Comparison of ENCODE assay signal across 13 mouse cellular contexts in genomic region chr16:25010980-25011877, GRCm38 (mm10).
DNase-seq lines count a peak whose midpoint lies in the region; ATAC-seq and TF ChIP-seq lines count a peak whose summit lies in the region.
"Had no signal": no experiment of that assay in that cellular context is flagged by ENCODE, and none has a peak within 500 bp of the region (broad histone marks: within the 10 kb centered on the region; RNA-seq: fewer than 3 reads in every experiment).

No protein-coding gene starts in this region.

- H3K4me3 ChIP-seq in lung, embryonic 16.5 days (ENCODE audit: low read length), result no peak overlapping the region
- H3K4me3 ChIP-seq in heart, postnatal 0 days (ENCODE audit: low read depth, low read length), result no peak overlapping the region
- H3K4me3 ChIP-seq in hindbrain, embryonic 16.5 days (ENCODE audit: low read length), result no peak overlapping the region
- H3K4me3 ChIP-seq: liver, embryonic 13.5 days had no signal

- no peak; the same call in 1 of the 2 replicates for TF ChIP-seq EP300 in heart, postnatal 0 days (IDR thresholded peaks at IDR 0.05; ENCODE audit: low read depth)

- H3K27ac ChIP-seq in lung, embryonic 16.5 days (ENCODE audit: low read length), result peak overlapping the region; percentile 34
- H3K27ac ChIP-seq in heart, postnatal 0 days (ENCODE audit: low read depth), result peak overlapping the region; percentile 83
- H3K27ac ChIP-seq in hindbrain, embryonic 16.5 days (ENCODE audit: low read depth, low read length), result no peak overlapping the region
- H3K27ac ChIP-seq: liver, embryonic 13.5 days had no signal

- no peak for TF ChIP-seq CTCF in heart, postnatal 0 days (IDR thresholded peaks at IDR 0.05; ENCODE audit: low read depth)

- no peak for DNase-seq in frontal cortex, postnatal 25 days (ENCODE audit: low spot score in 2 of 2)
- no peak for DNase-seq in lung, postnatal 4 days
- peak; percentile 58 for DNase-seq in heart, postnatal 0 days (ENCODE audit: low spot score)
- no peak for DNase-seq in neural tube, embryonic 10.5 days (ENCODE audit: extremely low spot score, low spot score)
- no peak for DNase-seq in thymus, postnatal 25 days
- DNase-seq: B cell, adult 2 months; cerebellum, adult 9-11 months; liver, embryonic 13.5 days had no signal

- no peak overlapping the region for H3K4me2 ChIP-seq in lung, embryonic 16.5 days (ENCODE audit: low read depth, low read length)
- peak overlapping the region; percentile 10; the same call in 1 of the 2 replicates for H3K4me2 ChIP-seq in heart, postnatal 0 days (ENCODE audit: low read depth, low read length)
- no peak overlapping the region for H3K4me2 ChIP-seq in hindbrain, embryonic 16.5 days (ENCODE audit: low read length)
- H3K4me2 ChIP-seq: liver, embryonic 13.5 days had no signal

- ATAC-seq in frontal cortex, adult (ENCODE audit: low TSS enrichment), result peak; percentile 44; the same call in 1 of the 2 replicates
- peak; percentile 77 for ATAC-seq in lung, embryonic 16.5 days (ENCODE audit: low read depth)
- peak; percentile 75 for ATAC-seq in heart, postnatal 0 days (ENCODE audit: insufficient read depth, low read depth)
- ATAC-seq in hindbrain, embryonic 16.5 days, result no peak
- ATAC-seq: midbrain, embryonic 16.5 days; Patski had no signal

- peaks cover 9% of the 10 kb centered on the region; the same call in 1 of the 2 replicates for H3K4me1 ChIP-seq in lung, embryonic 16.5 days (replicated peaks; ENCODE audit: control insufficient read depth, insufficient read depth, low read length)
- peaks cover 14% of the 10 kb centered on the region for H3K4me1 ChIP-seq in heart, postnatal 0 days (ENCODE audit: control insufficient read depth, insufficient read depth)
- H3K4me1 ChIP-seq in hindbrain, embryonic 16.5 days (ENCODE audit: control insufficient read depth, insufficient read depth, low read depth, low read length), result no peaks in the 10 kb centered on the region; the same call in 1 of the 2 replicates
- H3K4me1 ChIP-seq: liver, embryonic 13.5 days had no signal

- H3K9me3 ChIP-seq in lung, embryonic 16.5 days (ENCODE audit: control insufficient read depth, low read length), result no peaks in the 10 kb centered on the region
- H3K9me3 ChIP-seq in heart, postnatal 0 days (replicated peaks; ENCODE audit: control insufficient read depth, low read length), result no peaks in the 10 kb centered on the region
- H3K9me3 ChIP-seq in hindbrain, embryonic 16.5 days (ENCODE audit: control insufficient read depth, low read length), result no peaks in the 10 kb centered on the region
- H3K9me3 ChIP-seq: liver, embryonic 13.5 days had no signal

- H3K27me3 ChIP-seq in lung, embryonic 16.5 days (ENCODE audit: control insufficient read depth, insufficient read depth, low read depth, low read length), result no peaks in the 10 kb centered on the region
- H3K27me3 ChIP-seq in heart, postnatal 0 days (ENCODE audit: control insufficient read depth, insufficient read depth, low read length), result 0 out of 2 replicates have a peak, but pooled peaks cover 7% of the 10 kb centered on the region
- H3K27me3 ChIP-seq in hindbrain, embryonic 16.5 days (replicated peaks; ENCODE audit: control insufficient read depth, insufficient read depth, low read length), result no peaks in the 10 kb centered on the region; the same call in 1 of the 2 replicates
- H3K27me3 ChIP-seq: liver, embryonic 13.5 days; Patski had no signal

- WGBS in lung, embryonic 16.5 days, result 20% methylated on average over 5 of the region's 5 CpGs
- 34% methylated on average over 5 of the region's 5 CpGs for WGBS in heart, postnatal 0 days
- 69% methylated on average over 5 of the region's 5 CpGs for WGBS in hindbrain, embryonic 16.5 days

- H3K9ac ChIP-seq in lung, embryonic 16.5 days (ENCODE audit: low read length), result no peak overlapping the region
- H3K9ac ChIP-seq in heart, postnatal 0 days (replicated peaks; ENCODE audit: low read depth, low read length), result no peak overlapping the region
- H3K9ac ChIP-seq in hindbrain, embryonic 16.5 days (ENCODE audit: low read depth, low read length), result no peak overlapping the region
- H3K9ac ChIP-seq: liver, embryonic 13.5 days had no signal

- H3K36me3 ChIP-seq in lung, embryonic 16.5 days (ENCODE audit: control insufficient read depth, insufficient read depth, low read length), result no peaks in the 10 kb centered on the region
- H3K36me3 ChIP-seq in heart, postnatal 0 days (replicated peaks; ENCODE audit: control insufficient read depth, insufficient read depth, low read length), result no peaks in the 10 kb centered on the region
- H3K36me3 ChIP-seq in hindbrain, embryonic 16.5 days (ENCODE audit: control insufficient read depth, insufficient read depth, low read length), result no peaks in the 10 kb centered on the region
- H3K36me3 ChIP-seq: liver, embryonic 13.5 days had no signal
